Mouse (Mus musculus): Measurements from ENCODE around the gene Plcb1.

DNA sequence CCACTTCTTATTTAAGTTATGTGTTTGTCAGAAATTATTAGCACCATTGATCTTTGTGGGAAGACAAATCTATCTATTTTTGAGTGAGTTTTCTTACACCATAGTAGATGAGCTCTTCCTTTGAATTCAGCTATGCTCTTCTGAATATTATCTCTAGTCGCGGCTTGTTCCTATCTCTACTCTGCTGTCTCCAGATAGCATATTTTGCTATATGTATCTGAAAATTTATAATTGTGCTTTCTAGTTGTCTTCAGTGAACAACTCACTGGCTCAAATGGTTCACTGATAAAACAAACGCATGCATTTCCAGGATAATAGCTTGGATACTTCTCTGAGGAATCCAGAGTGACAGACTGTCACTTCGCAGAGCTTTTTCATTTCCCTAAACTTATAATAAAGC is 375.8 kb downstream of the Plcb1 start:
- TF ChIP-seq POLR2A (IDR thresholded peaks at IDR 0.05; ENCODE audit: borderline replicate concordance, extremely low read depth, low read depth, low read length) = no peak
- no peak for TF ChIP-seq CTCF (IDR thresholded peaks at IDR 0.05; ENCODE audit: insufficient read depth, low read length)

All from lung, adult 2 months (tissue).